Mouse (Mus musculus): Measurements from ENCODE around the gene Gm11444.

Gm11444 gene

GRCm38 (mm10) chr11:85835753-85836522, 14.2 kb downstream of the Gm11444 start:
- no peak for DNase-seq (ENCODE audit: low spot score)

- DNase-seq (ENCODE audit: low spot score) = no peak
These were observed 15.0 kb downstream of the Gm11444 start for GRCm38 (mm10) chr11:85835001-85835752.

- no peak for DNase-seq (ENCODE audit: low spot score)
These were observed 15.7 kb downstream of the Gm11444 start for GRCm38 (mm10) chr11:85834386-85834931.

- peak; percentile 71 for DNase-seq (ENCODE audit: low spot score)
These were observed 16.3 kb downstream of the Gm11444 start for GRCm38 (mm10) chr11:85833761-85834385.

GRCm38 (mm10) chr11:85833081-85833521, 17.0 kb downstream of the Gm11444 start:
- peak; percentile 61 for DNase-seq (ENCODE audit: low spot score)

GRCm38 (mm10) chr11:85832231-85832924, 17.8 kb downstream of the Gm11444 start, which contains the start of gene Tbx2:
Tbx2 (plus strand) TSS chr11:85832551.
- DNase-seq (ENCODE audit: low spot score) = peak; percentile 91

GRCm38 (mm10) chr11:85831656-85832230, 18.4 kb downstream of the Gm11444 start:
- DNase-seq (ENCODE audit: low spot score) = peak; percentile 49

- peak; percentile 83 for DNase-seq (ENCODE audit: low spot score)
These were observed 19.2 kb downstream of the Gm11444 start for GRCm38 (mm10) chr11:85830901-85831341.

- DNase-seq (ENCODE audit: low spot score) = peak; percentile 47
These were observed 20.4 kb downstream of the Gm11444 start for GRCm38 (mm10) chr11:85829520-85830440.

GRCm38 (mm10) chr11:85828691-85829519, 21.2 kb downstream of the Gm11444 start:
- peak; percentile 21 for DNase-seq (ENCODE audit: low spot score)

- no peak for DNase-seq (ENCODE audit: low spot score)
These were observed 22.8 kb downstream of the Gm11444 start for GRCm38 (mm10) chr11:85827342-85827741.

- no peak for DNase-seq (ENCODE audit: low spot score)
These were observed 24.3 kb downstream of the Gm11444 start for GRCm38 (mm10) chr11:85825823-85826222.

- no peak for DNase-seq (ENCODE audit: low spot score)
These were observed 25.1 kb downstream of the Gm11444 start for GRCm38 (mm10) chr11:85825031-85825430.

GRCm38 (mm10) chr11:85823794-85824193, 26.3 kb downstream of the Gm11444 start:
- no peak for DNase-seq (ENCODE audit: low spot score)

- DNase-seq (ENCODE audit: low spot score) = peak; percentile 68
These were observed 27.0 kb downstream of the Gm11444 start for GRCm38 (mm10) chr11:85823181-85823580.

- DNase-seq (ENCODE audit: low spot score) = no peak
These were observed 28.5 kb downstream of the Gm11444 start for GRCm38 (mm10) chr11:85821659-85822058.

GRCm38 (mm10) chr11:85820959-85821358, 29.2 kb downstream of the Gm11444 start:
- no peak for DNase-seq (ENCODE audit: low spot score)

- peak; percentile 70 for DNase-seq (ENCODE audit: low spot score)
These were observed 31.7 kb downstream of the Gm11444 start for GRCm38 (mm10) chr11:85818401-85818800.

GRCm38 (mm10) chr11:85816471-85816870, 33.7 kb downstream of the Gm11444 start:
- no peak for DNase-seq (ENCODE audit: low spot score)
